Mouse (Mus musculus) cerebellum, postnatal 14 days (tissue): ENCODE data around the gene Disp3.

Experiments
- DNase-seq, 2 experiments: peaks; one replicate each; pipeline ENCODE4 v3.0.0; 2021; ENCODE audit warnings: mixed read lengths in 2 of 2

Disp3 gene

DNA sequence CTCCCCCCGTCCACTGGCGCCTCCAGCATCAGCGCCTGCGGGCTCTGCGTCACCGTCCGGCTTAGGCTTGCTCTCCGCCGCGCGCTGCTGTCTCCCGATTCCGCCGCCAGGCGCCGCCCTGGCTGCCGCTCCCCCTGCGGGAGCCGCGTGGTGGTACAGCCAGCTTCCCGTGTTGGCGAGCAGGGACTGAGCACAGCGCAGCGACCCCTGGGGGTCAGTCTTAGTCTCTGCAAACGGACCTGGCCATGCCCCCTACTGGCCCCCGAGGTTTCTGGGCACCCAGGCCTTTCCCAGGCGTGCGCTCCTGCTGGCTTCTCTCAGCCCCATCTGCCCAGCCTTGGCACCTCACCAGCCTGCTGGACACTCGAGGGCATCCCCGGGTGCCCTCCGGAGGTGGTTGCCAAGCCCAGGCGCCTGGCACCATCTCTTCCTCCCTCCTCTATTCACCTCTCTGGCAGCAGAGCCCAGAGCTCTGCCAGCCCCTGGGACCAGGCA is 337 bp upstream of the Disp3 start:
- peak; percentile 96 to 97 for DNase-seq

DNA sequence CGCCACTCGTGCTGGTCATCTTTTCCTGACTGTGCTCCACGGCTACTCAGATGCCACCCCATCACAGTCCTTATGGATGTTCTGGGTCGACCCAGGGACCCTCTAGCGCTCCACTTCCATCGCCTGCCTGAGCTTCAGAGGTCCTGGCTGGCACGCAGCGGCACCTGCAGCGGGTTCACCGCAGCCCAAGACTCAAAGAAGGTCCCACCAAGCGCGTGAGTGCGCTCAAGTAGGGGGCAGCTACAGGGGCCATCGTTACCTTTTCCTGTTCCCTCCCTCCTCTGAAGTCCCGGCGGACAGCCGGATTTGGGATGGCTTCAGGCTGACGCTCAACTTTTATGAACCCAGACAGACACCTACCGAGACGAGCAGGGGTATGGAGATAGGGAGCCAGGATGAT is 724 bp downstream of the Disp3 start:
- peak; percentile 49 to 52 for DNase-seq

DNA sequence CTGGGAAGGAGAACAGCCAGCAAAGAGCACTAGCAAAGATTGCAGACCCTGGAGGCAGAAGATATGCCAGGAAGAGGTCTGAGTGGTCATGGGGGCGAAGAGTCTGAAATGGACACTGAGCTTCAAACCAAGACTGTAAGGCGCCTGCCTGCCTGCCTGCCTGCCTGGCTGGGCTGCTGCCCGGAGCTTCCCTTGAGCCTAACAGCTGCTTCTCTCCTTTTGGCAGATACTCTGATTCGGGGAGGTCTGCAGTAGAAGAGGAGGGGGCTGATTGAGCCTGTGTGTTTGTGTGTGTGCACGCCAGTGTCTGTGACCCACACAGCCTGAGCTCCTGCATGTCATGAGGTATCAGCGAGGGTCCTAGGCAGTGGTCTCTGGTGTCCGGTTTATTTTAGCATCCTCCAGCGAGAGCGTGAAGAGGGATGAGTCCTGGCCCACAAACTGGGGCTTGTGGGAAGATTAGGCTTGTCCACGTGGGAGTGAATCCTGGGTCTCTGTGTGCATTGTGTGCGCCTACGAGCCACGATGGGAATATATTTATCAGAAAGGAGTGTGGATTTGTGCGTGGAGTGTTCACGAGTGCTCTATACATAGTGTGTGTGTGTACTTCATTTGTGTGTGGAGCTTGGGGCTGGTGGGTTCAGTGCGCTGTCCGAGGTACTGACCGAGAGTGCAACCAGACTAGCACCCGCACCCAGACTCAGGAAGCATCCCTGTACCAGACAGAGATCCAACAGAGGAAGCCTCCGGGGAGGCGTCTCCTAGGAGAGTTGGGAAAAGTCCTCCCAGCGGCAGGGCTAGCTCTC is 1.3 kb downstream of the Disp3 start:
- DNase-seq: peak; percentile 57 to 58

DNA sequence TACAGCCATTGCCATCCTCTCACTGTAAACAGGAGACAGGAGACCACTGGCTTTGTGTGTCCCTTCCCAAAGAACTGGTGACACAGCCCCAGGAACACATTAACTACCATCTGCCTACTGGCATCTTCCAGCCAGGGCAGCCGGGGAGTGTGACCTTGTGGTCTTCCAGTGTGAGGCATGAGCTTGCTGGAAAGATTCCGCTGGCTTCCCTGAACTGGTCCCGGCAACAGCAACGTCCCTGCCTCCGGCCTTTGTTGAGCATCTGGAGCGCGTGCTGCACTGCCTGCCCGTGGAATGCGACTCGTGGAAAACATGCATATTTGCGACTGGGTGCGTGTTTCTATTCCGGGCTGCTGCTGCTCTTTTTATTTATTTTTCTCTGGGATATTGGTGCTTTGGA is 3.5 kb downstream of the Disp3 start:
- peak; percentile 62 to 68 for DNase-seq

DNA sequence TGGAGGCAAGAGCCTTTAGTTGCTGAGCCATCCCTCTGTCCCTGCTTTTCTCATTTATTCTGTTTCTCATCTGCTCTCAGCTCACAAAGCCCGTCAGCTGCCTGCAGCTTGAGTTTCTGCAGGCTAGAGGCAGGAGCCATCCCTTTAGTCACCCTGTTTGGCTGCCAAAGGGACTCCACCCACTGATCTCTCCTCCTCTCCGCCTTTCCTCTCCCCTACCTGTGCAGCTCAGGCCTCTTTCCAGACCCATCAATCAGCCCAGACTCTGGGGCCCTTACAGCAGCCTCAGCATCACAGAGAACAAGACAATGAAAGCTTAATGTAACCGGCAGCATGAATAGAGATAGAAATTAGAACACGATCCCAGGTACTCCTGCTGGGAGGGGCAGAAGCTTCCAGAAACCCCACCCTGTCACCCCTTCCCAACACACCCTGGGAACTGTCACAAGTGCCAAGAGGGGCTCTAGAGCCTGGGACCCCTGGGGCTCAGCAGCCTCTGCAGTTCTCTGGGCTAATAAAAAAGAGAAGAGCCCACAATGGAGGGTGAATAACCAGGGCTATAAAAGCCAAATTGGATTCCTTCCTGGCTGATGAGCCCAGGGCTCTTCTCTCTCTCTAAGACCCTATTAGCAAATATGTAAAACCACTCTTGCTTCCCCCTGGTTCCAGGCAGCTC is 10.8 kb downstream of the Disp3 start:
- no peak for DNase-seq

DNA sequence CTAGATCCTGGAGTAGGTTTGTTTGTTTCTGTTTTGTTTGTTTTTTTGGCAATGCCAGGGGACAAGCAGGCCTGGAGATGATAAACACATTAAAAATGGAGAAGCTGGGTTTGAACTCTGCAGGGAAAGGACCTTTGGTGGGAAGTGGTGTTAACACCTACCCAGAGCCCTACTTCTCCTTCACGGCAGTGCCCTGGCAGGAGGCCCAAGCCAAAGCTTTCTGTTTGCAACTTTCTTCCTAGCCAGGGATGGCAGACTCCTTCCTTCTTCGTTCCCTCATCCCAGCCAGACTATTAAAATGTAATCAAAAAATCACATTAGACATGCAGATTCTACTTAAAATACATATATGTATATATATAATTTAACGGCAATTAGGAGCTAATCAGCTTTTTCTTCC is 13.1 kb downstream of the Disp3 start:
- DNase-seq: peak in 1 of 2 experiments; percentile 45

DNA sequence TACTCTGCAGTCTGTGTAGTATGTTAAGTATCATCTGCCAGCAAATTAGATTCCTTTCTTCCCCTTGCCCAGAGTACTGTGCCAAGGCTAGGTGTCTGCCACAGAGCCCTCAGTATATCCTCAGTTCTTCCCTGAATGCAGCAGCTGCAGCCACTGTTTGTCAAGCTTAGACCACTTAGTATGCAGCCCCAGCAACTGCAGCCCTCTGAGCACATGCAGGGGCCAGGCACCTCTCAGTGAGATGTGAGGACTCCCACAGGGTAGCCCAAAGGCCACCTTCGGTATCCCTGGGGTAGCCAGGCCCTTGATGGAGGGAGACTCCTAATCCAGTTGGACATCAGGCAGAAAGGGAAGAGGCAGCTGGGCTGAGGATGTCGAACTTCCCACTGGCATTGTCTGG is 14.5 kb downstream of the Disp3 start:
- DNase-seq: no peak

DNA sequence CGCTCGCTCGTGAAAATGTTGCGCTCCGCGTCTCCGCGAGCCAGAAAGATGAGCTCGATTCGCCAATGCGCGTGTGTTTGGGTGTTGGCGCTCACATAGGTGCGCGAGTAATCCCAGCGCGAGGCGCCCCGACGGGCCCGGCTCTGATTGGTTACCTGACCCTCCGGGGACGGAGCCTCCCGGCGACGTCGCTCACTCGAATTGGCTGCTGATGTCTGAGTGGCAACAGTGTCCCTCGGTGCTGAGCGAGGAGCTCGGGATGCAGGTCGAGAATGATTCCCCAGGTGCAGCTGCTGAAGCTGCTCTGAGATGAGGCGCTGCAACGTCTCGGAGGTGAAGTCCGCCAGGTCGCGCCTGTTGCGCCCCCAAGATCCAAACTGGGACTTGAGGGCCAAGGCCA is 16.1 kb downstream of the Disp3 start:
- no peak for DNase-seq

DNA sequence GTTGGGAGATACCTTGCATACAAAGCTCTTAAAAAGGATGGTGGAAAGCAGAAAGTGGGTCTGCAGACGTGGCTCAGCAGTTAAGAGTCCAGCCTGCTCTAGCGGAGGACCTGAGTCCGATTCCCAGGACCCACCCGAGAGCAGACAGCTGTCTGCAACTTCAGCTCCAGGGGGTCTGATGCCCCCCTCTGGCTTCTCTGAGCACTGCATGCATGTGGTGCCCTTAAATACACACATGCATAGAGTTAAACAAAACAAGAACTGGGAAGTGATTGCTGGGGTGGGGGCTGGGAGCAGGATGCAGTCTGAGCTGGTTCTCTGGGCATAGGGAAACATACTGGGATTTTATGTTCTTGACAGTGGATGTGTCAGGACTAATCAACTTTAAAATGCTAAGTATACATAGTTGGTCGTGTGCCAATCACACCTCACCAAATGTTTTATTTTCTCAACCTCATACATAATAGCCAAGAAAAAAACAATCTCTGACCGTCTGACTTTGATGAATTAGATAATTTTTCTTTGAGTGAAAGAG is 20.7 kb downstream of the Disp3 start:
- DNase-seq: no peak

DNA sequence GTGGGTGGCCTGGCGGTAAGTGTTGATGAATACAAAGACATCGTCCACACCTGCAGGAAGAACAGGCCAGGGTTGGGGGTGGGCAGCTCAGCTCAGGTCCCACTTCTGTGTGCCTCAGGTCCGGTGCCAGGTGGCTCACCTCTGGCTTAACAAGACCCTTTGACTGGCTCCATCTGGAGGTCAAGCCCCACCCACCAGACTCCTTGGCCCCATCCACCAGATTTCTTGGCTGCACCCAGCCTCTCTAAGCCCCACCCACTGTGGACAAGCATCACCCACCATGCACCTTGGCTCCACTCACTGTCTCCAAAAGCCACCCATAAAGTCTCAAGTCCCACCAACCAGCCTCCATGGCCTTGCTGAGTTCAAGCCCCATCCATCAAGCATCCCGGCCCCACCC is 27.8 kb downstream of the Disp3 start:
- DNase-seq: no peak

DNA sequence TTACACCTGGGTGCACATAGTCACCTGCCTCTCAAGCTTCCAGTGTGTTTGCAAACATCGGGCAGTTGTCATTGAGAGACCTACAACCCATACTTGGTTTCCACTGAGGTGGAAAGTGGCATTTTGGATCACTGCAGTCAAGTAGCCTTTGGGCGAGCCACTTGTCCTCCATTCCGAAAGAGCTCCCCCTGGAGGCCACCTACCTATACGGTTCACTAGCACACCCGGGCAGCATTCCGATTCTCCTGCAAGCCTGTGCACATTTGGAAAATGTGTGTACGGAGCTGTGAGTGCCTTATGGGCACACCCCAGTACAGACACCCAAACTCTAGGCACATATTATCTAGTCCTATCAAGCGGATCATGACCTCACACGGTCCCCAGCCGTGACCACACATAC is 38.4 kb downstream of the Disp3 start:
- peak; percentile 33 to 57 for DNase-seq

DNA sequence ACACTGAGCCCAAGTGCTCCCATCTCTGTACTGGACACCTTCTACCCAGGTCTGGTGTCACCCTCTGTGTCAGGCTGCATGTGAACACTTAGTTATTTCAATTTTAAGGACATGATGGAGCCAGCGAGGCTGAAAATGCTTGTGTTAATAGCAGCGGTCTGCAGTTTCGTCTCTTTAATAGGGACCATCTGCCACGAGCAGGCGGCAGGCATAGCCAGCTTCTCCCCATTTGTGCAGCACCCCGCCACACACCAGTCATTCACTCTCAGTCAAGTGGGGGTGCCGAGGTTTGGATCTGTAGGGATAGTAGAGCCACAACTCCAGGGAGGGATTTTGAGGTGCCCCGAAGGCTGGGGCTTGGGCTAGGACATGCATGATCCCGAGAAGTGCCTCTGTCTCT is 47.4 kb downstream of the Disp3 start:
- DNase-seq: no peak

DNA sequence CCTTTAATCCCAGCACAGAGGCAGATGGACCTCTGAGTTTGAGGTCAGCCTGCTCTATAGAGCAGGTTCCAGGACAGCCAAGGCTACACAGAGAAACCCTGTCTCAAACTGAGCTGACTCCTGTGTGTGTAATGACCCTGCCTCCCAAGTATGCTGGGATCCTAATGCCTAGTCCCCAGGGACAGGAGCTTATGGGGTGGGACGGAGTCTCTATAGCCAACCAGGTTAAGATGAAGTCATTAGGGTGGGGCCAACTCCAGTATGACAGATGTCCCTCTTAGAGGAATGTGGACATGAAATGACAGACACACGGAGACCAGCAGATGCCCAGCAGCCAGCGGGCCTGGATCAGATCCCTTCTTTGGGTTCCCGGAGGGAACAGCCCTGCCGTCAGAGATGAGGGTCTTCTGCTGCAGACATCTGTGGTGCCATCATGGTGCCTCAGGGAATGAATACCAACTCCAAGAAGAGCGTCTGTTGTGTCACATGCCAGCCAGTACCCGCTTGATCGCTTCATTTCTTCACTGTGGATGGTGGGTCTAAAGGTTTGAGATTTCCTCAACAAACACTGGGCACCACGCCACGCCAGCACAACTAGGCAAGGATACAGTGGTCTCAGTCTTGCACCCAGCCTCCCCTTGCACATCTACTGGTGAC is 48.2 kb downstream of the Disp3 start:
- peak; percentile 50 to 69 for DNase-seq

DNA sequence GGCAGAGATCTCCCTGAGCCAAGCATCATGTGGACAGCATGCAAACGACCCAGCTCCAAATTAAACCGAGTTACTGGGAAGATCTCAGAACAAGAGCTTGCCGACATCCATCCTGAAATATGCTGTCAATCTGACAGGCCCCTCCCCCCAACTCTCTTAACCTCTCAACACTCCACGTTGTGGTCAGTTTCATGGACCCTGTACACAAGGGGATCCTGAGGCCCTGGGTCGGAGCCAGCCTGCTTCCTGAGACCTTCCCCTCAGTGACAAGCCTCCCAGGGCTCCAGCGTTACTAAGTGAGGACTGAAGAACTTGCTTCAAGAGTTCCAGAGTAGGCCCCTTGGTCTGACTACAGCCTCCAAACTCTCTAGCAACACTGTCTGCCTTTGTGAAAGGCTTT is 48.8 kb downstream of the Disp3 start:
- peak; percentile 34 to 56 for DNase-seq

DNA sequence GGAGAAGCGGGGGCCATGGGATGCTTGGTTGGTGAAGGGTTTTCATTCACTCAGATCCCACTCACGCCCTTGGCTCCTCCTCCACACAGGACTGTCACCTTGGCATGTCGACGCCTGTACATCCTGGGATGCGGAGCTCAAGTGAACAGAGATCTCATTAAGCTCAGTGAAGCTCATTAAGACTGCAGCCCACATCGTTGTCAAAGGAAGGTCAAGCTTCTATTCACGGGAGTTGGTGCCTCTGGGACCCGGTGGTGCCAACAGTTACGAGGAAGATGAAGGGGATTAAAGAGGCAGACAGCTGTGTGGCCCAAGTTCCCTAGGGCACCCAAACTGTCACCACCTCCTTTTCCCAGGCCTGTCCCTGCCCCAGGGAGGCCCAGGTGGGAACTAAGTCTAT is 49.5 kb downstream of the Disp3 start:
- no peak for DNase-seq

DNA sequence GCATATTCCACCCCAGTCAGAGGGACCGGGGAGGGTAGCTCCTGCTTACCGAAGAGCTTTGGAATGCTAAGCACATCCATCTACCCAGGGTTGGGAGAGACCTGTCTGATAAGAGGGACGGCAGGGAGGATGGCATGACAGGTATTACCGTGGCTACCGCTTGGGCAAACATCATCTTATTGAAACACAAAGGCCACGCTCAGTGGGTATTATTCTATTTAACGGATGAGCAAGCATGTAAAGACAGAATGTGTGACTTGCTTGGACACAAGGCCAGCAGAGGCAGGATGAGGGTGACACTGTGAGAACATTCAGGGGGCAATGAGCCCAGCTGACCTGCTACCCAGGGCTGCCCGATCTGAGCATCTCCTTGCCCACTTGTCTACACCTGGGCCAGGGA is 51.1 kb downstream of the Disp3 start:
- DNase-seq: no peak

DNA sequence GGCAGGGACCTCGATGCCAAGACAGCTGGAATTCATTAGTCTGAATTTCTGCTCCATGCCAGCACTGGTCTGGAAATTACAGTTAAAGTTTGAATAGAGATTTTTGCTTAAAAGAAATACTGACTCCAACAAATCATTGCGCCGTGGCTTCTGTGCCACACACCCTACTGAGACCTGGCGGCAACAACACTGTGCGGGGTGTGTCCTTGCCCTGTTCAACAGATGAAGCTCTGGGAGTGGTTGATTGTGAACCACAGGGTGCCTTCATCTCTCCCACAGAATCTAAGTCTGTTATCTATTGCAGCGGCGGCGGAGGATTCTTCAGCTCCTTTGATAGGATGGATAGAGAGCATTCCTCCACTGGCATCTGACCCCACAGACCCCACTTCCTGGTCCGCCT is 54.7 kb downstream of the Disp3 start:
- peak; percentile 46 to 56 for DNase-seq

DNA sequence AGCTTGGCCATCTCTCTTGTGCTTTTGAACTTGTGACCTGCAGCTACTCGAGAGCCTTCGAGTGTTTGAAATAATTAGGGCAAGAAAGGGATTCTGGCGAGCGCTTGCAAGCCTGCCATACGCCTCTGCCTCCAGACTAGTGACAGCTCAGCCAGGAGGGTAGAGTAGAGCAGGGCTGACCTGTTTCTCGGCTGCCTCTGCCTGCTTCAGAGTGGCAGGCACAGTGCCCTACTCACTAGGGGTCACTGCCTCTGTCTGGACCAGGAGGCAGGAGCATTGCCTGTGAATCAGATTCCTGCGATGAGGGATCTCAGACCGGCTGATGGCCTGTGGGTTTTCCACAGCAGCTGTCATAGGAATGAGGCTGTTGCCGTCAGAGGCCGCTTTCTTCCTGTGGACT is 55.1 kb downstream of the Disp3 start:
- peak; percentile 53 to 67 for DNase-seq

DNA sequence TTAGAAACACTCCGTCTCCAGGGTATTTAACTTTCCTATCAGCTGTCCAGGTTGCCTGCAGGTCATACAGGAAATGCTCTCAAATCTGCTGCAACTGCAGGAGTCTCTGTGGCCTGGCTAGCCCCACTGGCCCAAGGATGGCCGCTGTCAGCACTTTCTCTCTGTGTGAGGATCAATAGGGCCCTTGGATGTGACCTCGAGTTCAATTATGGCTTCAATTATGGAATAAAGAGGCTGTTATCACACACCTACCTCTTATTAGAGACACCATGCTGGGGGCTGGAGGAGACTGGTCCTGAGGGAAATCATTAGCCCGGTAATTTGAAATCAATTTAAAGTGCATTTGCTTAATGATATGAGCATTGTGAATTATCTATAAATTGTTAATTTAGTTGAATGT is 55.6 kb downstream of the Disp3 start:
- no peak for DNase-seq

DNA sequence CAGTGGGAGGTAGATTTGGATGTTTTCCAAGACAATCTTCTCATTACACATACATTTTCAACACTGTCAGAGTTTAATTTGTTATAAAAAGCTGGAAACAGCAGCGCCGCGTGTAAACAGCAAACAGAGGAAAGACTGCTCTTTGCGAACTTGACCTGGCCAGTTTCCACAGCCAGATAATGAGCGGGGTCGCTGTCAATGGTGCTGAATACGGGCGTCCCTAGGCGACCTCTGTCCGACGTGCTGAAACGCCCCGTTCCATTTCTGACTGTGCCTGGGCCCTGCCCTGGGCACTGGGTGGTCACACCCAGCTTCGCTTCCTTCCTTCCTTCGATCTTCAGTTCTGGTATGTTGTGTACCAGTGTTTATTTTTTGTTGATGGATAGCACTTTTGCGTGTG is 58.1 kb downstream of the Disp3 start:
- no peak for DNase-seq

DNA sequence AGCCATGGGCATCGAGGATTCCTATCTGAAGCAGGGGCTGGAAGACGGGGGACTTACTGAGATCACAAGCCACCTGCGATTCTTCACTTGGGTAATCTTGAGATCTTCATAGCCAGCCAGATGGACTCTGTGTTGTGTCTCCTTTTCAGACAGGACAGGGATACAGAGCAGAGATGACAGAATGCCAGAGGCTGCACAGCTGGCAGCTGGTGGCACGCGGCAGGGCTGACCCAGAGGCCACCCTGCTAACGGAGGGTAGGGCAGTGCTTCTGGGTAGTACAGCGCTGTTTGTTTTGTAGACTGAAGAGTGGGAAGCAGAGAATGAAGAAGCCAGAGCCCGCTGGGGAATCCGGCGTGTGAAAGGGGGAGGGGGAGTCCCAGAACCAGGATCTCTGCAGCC is 64.8 kb downstream of the Disp3 start:
- DNase-seq: no peak

DNA sequence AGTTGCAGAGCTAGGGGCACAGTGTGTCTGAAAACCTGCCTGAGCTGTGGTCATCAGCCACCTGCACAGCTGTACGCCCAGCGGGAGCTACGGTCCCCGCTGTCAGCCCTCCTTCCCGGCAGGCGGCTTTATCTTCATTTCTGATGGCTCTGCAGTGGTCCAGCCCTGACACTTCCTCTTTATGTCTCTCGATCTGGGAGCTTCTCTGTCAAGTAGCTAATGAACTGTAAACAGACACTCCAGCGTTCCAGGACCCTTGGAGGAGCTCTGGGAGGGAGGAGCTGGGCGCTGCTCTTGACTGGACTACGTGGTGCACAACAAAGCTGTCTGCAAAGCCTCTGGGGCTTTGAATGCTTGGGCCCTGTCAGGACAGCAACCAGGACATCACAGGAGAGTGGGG is 67.1 kb downstream of the Disp3 start:
- no peak for DNase-seq

DNA sequence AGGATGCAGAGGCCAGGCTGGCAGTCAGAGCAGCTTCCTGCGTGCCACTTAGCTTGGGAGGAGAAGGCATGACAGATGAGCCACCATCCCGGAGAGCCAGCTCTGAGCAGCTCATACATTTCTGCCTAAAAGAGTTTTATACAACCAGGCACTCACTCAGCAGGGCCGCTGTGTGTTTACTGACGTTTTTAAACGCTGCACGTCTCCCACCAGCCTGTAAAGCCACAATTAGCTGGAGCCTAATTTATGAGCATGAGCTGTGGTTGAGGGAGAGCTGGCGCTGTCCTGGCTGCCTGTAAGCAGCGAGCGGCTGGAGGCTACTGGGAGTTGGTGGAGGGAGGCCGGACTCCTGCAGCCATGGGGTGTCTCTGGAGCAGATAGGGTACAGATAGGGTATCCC is 69.5 kb downstream of the Disp3 start:
- DNase-seq: no peak
